Mouse (Mus musculus): ENCODE data around the gene Hba-a1.

GRCm38 (mm10) chr11:32242209-32242608, 41.1 kb upstream of the Hba-a1 start:
- TF ChIP-seq POLR2A (IDR thresholded peaks at IDR 0.05; ENCODE audit: borderline replicate concordance, insufficient read depth, low read length) (no peak), CTCF (IDR thresholded peaks at IDR 0.05; ENCODE audit: borderline replicate concordance, insufficient read depth, low read depth, low read length) (no peak)

Data from cerebellum, adult 2 months (tissue).